Mouse (Mus musculus): ENCODE results near the gene Tlk2.
A peak's percentile ranks its signal among the peaks of the same experiment; 100 is the strongest.

Gene Tlk2

GRCm38 (mm10) chr11:105164516-105165510, 13.8 kb upstream of the Tlk2 start:
- no peak for DNase-seq

GRCm38 (mm10) chr11:105166780-105167179, 11.8 kb upstream of the Tlk2 start:
- no peak for DNase-seq

- no peak for DNase-seq
Observed at GRCm38 (mm10) chr11:105179523-105179922, 916 bp downstream of the Tlk2 start.

GRCm38 (mm10) chr11:105180471-105181091, 2.0 kb downstream of the Tlk2 start:
- peak; percentile 38 to 84 for DNase-seq

DNA sequence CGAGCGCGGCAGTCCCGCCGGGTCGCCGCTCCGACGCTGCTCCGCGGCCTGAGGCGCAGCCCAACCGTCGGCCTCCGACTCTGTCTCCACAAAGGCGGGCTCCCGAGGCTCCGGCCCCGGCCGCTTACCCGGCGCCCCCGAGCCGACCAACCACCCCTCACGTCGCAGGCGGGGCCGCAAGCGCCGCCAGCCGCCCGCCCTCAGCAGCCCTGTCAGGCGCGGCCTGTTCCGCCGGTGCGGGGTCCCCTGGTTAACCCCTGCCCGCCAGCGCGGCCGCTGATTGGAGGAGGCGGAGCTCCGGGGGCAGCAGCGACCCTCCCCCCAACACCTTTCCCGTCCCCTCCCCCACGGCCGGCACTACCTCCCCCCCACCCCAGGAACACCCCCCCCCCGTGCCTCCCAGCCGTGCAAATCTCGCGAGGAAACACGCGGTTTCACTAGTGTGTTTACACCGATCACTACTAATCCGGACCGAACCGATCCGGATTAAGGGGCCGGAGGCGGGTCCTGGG, 2.6 kb downstream of the Tlk2 start:
- peak; percentile 98 for DNase-seq

- peak; percentile 18 to 66 for DNase-seq
Observed at GRCm38 (mm10) chr11:105181689-105182460, 3.3 kb downstream of the Tlk2 start.

DNA sequence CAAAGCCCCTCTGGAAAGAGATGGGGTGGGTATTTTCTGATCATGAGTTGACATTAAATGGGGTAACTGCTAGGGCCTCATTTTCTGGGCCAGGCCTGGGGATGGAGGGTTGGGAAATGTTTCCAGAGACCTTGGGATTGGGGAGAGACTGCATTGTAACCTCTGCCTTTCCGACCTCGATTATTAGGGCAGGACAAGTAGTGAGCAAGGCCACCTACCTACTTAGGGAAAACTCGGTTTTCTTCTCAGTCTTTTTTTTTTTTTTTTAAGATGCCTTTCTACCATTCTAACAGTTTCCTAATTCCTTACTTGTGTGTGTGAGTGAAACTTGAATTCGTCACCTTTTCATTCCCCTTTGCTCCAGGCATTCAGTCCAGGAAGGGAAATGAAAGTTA, 3.9 kb downstream of the Tlk2 start:
- no peak for DNase-seq

DNA sequence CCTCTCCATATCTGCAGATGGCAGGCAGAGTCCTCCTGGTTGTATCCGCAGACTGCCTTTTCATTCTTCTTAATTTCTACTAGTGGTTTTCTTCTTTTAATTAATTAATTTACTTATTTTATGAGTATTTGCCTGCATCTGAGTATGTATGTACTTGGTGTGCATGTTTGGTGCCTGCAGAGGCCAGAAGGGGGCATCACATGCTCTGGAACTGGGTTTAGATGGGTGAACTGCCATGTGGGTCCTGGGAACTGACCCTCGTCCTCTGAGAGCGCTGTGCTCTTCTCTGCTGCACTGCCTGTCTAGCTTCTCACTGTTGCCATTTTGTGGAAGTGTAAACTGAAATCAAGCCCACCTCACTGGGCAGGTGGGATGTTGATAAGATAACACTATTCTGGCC, 6.1 kb downstream of the Tlk2 start:
- DNase-seq: no peak

DNA sequence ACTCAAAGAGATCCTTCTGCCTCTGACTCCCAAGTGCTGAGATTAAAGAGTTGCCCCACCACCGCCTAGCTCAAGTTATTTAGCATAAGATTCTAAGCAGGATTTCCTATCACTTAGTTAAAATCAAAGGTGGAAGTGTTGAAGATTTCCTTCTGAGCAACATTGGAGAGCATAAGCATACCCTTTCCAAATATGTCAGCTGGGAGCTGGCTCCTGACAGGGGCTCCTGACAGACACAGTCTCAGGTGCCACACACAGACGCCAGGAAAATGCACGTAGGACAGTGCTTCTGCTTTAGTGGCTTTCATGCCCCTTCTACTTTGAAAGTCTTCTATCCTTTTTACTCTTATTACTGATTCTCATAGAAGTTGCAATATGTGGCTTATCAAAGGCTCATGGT, 13.6 kb downstream of the Tlk2 start:
- no peak for DNase-seq

DNA sequence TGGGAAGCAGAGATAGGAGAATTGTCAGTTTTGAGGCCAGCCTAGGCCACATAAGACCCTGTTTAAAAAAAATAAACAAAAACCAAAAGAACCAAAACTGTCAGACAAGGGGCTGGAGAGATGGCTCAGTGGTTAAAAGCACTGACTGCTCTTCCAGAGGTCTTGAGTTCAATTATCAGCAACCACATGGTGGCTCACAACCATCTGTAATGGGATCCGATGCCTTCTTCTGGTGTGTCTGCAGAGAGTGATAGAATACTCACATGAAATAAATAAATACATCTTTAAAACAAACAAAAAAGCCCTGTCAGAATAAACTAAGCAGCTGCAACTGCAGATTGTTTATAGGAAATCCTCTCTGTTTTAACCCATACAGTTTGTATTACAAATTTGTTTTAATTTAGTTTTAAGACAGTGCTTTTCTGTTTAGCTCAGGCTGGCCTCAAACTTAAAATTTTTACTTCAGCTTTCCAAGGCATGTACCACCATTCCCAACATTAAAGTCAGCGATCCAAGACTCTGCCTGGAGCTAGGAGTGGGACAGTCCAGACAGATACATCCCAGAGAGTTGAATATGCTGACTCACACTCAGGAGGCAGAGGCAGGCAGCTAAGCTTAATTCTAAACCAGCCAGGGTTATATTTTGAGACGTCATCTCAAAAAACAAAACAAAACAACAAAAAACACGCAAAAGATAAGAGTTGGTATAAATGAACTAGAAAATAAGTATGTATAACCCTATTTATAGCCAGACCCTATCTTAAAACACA, 18.5 kb downstream of the Tlk2 start:
- no peak for DNase-seq

DNA sequence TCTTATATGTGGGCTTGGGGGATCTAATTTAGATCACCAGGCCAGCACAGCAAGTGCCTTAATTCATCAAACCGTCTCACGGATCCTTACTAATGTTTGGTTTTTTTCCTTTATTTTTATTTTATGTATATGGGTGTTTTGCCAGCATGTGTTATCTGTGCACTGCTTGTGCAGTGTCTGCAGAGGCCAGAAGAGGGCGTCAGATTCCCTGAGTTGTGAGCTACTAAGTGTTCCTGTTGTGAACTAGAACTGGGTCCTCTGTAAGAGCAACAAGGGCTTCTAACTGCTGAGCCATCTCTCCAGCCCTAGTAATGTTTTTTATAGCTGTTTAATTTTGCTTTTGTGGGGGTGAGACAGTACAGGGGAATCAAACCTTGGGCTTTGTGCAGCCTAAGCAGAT, 23.8 kb downstream of the Tlk2 start:
- DNase-seq: no peak

- no peak for DNase-seq
Observed at GRCm38 (mm10) chr11:105210007-105210406, 31.4 kb downstream of the Tlk2 start.

DNA sequence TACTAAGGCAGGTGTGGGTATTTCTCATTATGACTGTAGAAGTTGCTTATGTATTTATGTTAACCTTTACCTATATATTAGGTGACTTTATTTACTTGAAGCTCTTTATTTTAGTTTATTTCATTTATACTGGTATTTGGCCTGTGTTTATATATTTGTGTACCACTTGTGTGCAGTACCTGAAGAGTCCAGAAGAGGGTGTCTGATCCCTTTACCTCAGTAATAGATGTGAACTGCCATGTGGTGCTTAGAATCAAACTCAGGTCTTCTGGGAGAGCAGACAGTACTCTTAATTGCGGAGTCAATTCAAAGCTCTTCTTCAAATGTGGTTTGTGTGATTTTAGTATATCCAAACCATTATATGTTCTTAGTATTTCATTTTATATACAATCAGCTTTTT, 35.6 kb downstream of the Tlk2 start:
- DNase-seq: no peak

- DNase-seq: no peak
Observed at GRCm38 (mm10) chr11:105217771-105218170, 39.2 kb downstream of the Tlk2 start.

DNA sequence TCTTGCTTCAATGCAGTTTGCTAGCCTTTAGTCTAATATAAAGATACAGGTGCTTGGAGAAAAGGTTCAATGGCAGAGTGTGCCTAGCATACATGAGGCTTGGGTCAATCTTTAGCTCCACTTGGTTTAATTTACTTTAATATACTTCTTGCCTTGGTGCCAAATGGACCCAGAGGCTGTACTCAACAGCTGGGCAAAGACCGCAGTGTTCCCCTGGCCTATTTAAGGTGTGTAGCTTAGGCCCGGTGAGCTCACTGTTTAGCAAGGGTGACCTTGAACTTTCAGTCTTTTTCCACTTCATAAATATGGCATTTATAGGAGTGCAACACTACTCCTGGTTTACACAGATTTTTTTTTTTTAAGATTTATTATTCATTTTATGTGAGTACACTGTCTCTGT, 55.9 kb downstream of the Tlk2 start:
- DNase-seq: peak; percentile 15 to 61

DNA sequence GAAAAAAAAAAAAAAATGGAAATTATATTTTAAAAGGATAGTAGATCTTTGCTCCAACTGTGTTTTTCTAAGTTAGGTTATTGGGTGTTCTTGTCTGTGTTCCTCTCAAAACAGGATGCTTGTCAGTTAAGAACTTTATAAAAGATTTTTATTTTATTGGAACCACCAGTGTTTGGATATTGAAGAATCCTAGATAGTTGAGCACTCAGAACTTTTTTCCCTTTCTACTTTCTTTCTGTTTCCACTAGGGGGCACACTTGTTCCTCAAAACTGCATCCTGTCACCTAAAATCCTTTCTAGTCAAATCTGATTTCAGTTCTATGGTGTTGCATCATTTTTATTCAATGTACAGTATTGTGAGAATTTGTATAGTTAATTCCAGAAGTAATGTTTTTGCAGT, 62.4 kb downstream of the Tlk2 start:
- no peak for DNase-seq

- DNase-seq: no peak
Observed at GRCm38 (mm10) chr11:105246369-105246768, 67.8 kb downstream of the Tlk2 start.

GRCm38 (mm10) chr11:105246785-105247184, 68.2 kb downstream of the Tlk2 start:
- no peak for DNase-seq

DNA sequence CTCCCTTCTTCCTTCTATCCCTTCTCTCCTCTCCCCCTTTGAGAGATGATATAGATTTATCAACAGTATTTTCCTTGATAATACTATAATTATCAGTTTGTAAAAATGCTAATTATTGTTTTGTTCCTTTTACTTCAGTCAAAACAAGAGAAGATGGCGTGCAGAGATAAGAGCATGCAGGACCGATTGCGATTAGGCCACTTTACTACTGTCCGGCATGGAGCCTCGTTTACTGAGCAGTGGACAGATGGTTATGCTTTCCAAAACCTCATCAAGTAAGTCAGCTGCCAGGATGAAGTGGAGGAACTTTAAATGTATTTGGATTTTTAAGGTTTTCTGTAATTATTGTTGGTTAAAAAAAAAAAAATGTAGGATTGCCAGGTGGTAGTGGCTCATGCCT, 68.7 kb downstream of the Tlk2 start:
- no peak for DNase-seq

GRCm38 (mm10) chr11:105259733-105260132, 81.1 kb downstream of the Tlk2 start:
- no peak for DNase-seq

- DNase-seq: no peak
Observed at GRCm38 (mm10) chr11:105261116-105261515, 82.5 kb downstream of the Tlk2 start.

- no peak for DNase-seq
Observed at GRCm38 (mm10) chr11:105261601-105262351, 83.2 kb downstream of the Tlk2 start.
